Mouse (Mus musculus) intestine, embryonic 14.5 days (tissue): ENCODE data around the gene Itih2. TPM values are rescaled to one million over a fixed set of nuclear protein-coding genes. Genes with fewer than 3 reads are reported as not detected.

Experiments
- polyA plus RNA-seq: library from polyadenylated mRNA; unstranded; fragments of >200 nt; fragmentation: Nextera tagmentation; extraction: Ambion mirVana; gene quantifications from 2 replicates; pipeline ENCODE4 v1.2.1, GENCODE M21; 2014

Itih2 gene
- polyA plus RNA-seq, 1 experiment from 2014 or later = 0.27 TPM

Other genes starting within 250 kb of the Itih2 start
- not detected in 2 replicates for gene 9230102O04Rik, start 241.9 kb downstream of the Itih2 start, polyA plus RNA-seq
- gene Gata3, start 241.4 kb downstream of the Itih2 start, polyA plus RNA-seq = 0.85 and 1.8 TPM in 2 replicates
- gene Taf3, start 82.8 kb downstream of the Itih2 start, polyA plus RNA-seq = 13.3 and 15.9 TPM in 2 replicates
- gene Atp5c1, start 50.9 kb downstream of the Itih2 start, polyA plus RNA-seq = 727 and 729 TPM in 2 replicates
- gene Kin, start 50.8 kb downstream of the Itih2 start, polyA plus RNA-seq = 26.8 and 29.5 TPM in 2 replicates
- gene Itih5, start 22.2 kb upstream of the Itih2 start, polyA plus RNA-seq = 11.5 and 12.1 TPM in 2 replicates
- gene Sfmbt2, start 239.1 kb upstream of the Itih2 start, polyA plus RNA-seq = 1.6 and 2.2 TPM in 2 replicates